Mouse (Mus musculus): ENCODE measurements around the gene Hspb2. TPM values are rescaled to one million over a fixed set of nuclear protein-coding genes. Genes with fewer than 3 reads are reported as not detected.
A peak's percentile ranks its signal among the peaks of the same experiment; 100 is the strongest.

Gene Hspb2
- polyA plus RNA-seq, 1 experiment = 249 TPM

DNA sequence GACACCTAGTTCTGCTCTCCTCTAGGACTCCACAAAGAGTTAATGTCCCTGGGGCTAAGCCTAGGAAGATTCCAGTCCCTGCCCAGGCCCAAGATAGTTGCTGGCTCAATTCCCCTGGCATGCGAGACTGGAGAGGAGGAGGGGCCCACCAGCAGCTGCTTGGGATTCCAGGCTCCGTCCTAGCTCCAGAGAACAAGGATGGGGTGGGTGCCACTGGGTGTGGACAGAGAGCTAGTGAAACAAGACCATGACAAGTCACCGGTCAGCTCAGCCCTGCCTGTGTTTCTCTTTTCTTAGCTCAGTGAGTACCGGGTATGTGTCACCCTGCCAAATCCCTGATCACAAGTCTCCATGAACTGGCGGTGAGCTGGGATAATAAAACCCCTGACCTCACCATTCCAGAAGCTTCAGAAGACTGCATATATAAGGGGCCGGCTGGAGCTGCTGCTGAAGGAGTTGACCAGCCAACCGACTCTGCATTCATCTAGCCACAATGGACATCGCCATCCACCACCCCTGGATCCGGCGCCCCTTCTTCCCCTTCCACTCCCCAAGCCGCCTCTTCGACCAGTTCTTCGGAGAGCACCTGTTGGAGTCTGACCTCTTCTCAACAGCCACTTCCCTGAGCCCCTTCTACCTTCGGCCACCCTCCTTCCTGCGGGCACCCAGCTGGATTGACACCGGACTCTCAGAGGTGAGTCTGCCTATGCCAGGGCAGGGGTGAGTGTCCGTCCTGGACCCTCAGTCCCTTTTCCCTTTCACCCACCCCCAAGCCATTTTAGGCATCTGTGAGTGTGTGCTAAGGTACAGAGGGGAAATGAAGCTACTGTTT, 846 bp upstream of the Hspb2 start:
- H3K79me2 ChIP-seq (ENCODE audit: control insufficient read depth, insufficient read depth) = peaks cover 10% of the 10 kb centered on the region
- H3ac ChIP-seq (ENCODE audit: control insufficient read depth, insufficient read length) = peak overlapping the region; percentile 45
- peak overlapping the region; percentile 87 for H3K4me2 ChIP-seq (ENCODE audit: low read depth)
- TF ChIP-seq REST (IDR thresholded peaks at IDR 0.05; ENCODE audit: insufficient read depth, insufficient read length) = no peak
- TF ChIP-seq POLR2AphosphoS2 (IDR thresholded peaks at IDR 0.05; ENCODE audit: insufficient read length, low read depth) = peak; percentile 71
- peak; percentile 69 for TF ChIP-seq POLR2A (IDR thresholded peaks at IDR 0.05; ENCODE audit: insufficient read length, low read depth)
- TF ChIP-seq MYOD1 (IDR thresholded peaks at IDR 0.05; ENCODE audit: control insufficient read depth in 1 of 3, insufficient read length in 2 of 3, low read depth in 2 of 3) = peak; percentile 60 to 82 (median 74)
- no peak for TF ChIP-seq E2F4 (IDR thresholded peaks at IDR 0.05; ENCODE audit: insufficient read depth)
- no peak for TF ChIP-seq CEBPB (IDR thresholded peaks at IDR 0.05; ENCODE audit: insufficient read depth, poor library complexity, severe bottlenecking)
- no peak for TF ChIP-seq SRF (IDR thresholded peaks at IDR 0.05; ENCODE audit: control insufficient read depth, insufficient read length, low read depth)
- TF ChIP-seq MAX (IDR thresholded peaks at IDR 0.05; ENCODE audit: low read depth) = no peak
- no peak for TF ChIP-seq USF1 (IDR thresholded peaks at IDR 0.05; ENCODE audit: low read depth)
- TF ChIP-seq TCF12 (IDR thresholded peaks at IDR 0.05; ENCODE audit: insufficient read depth, poor library complexity, severe bottlenecking) = peak; percentile 49
- TF ChIP-seq TCF3 (IDR thresholded peaks at IDR 0.05; ENCODE audit: insufficient read length, low read depth) = no peak
- TF ChIP-seq MYOG (IDR thresholded peaks at IDR 0.05; ENCODE audit: control insufficient read depth in 1 of 3, insufficient read depth in 1 of 3, insufficient read length in 2 of 3, low read depth in 2 of 3) = peak; percentile 62 to 93 (median 85)
- H3K4me3 ChIP-seq = peak overlapping the region; percentile 76
- no peaks in the 10 kb centered on the region for H3K27me3 ChIP-seq (ENCODE audit: control insufficient read depth, insufficient read depth, insufficient read length)
- H3K36me3 ChIP-seq (ENCODE audit: control insufficient read depth, insufficient read depth) = peaks cover 12% of the 10 kb centered on the region

DNA sequence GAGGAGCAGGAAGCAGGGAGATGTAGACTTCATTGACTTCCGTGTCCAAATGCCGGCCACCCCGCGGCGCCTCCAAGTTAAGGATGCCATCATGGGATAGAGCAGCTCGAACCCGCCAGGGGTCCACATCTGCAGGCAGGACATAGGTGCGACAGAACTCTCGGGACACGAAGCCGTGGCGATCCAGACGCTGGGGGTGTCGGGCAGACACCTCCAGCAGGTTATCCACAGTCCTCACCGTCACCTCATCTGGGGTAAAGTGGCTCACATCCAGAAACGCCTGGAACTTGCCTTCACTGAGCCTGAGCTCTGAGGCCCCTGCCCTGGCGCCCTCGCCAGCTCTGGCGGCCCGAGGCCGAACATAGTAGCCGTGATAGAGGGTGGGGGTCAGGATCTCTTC, 831 bp downstream of the Hspb2 start, which contains the start of gene Cryab:
Gene Cryab, plus strand, starts transcription at position 3 of the 400 bp plus-strand sequence.
- TF ChIP-seq POLR2AphosphoS2 (IDR thresholded peaks at IDR 0.05; ENCODE audit: insufficient read length, low read depth) = no peak
- peak; percentile 17 for TF ChIP-seq SRF (IDR thresholded peaks at IDR 0.05; ENCODE audit: control insufficient read depth, insufficient read length, low read depth)
- peak; percentile 10 for TF ChIP-seq POLR2A (IDR thresholded peaks at IDR 0.05; ENCODE audit: insufficient read length, low read depth)
- Histone ChIP-seq H3ac (ENCODE audit: control insufficient read depth, insufficient read length) (peak within 1 kb of the TSS; percentile 85), H3K79me2 (ENCODE audit: control insufficient read depth, insufficient read depth) (peaks cover 10% of the 10 kb centered on the region), H3K36me3 (ENCODE audit: control insufficient read depth, insufficient read depth) (peaks cover 4% of the 10 kb centered on the region), H3K27me3 (ENCODE audit: control insufficient read depth, insufficient read depth, insufficient read length) (no peaks in the 10 kb centered on the region), H3K4me2 (ENCODE audit: low read depth) (peak within 1 kb of the TSS; percentile 87), H3K4me3 (peak within 1 kb of the TSS; percentile 76)

DNA sequence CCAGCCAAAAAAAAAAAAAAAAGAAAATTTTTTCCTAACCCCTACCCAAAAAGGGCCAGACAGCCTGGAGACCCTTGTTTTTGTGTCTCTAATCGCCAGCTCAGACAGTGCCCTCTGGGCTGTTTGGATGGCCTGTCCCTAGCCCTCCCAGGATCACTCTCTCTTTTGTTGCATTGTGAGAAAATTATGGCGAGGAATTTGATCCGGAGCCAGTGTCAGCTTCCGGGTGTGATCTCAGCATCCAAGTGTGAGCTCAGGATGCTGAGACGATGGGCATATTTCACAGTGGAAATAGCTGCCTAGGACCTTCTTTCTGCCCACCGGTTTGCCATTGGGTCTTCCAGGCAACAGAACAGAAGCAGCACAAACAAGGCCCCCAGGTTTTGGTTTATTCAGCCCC, 1.4 kb downstream of the Hspb2 start:
- peak overlapping the region; percentile 85 for H3ac ChIP-seq (ENCODE audit: control insufficient read depth, insufficient read length)
- peaks cover 10% of the 10 kb centered on the region for H3K79me2 ChIP-seq (ENCODE audit: control insufficient read depth, insufficient read depth)
- TF ChIP-seq POLR2AphosphoS2 (IDR thresholded peaks at IDR 0.05; ENCODE audit: insufficient read length, low read depth) (no peak), CEBPB (IDR thresholded peaks at IDR 0.05; ENCODE audit: insufficient read depth, poor library complexity, severe bottlenecking) (no peak), REST (IDR thresholded peaks at IDR 0.05; ENCODE audit: insufficient read depth, insufficient read length) (no peak), TCF12 (IDR thresholded peaks at IDR 0.05; ENCODE audit: insufficient read depth, poor library complexity, severe bottlenecking) (no peak), MAX (IDR thresholded peaks at IDR 0.05; ENCODE audit: low read depth) (no peak), MYOD1 (IDR thresholded peaks at IDR 0.05; ENCODE audit: control insufficient read depth in 1 of 3, insufficient read length in 2 of 3, low read depth in 2 of 3) (no peak), MYOG (IDR thresholded peaks at IDR 0.05; ENCODE audit: control insufficient read depth in 1 of 3, insufficient read depth in 1 of 3, insufficient read length in 2 of 3, low read depth in 2 of 3) (no peak), SRF (IDR thresholded peaks at IDR 0.05; ENCODE audit: control insufficient read depth, insufficient read length, low read depth) (no peak), E2F4 (IDR thresholded peaks at IDR 0.05; ENCODE audit: insufficient read depth) (no peak), USF1 (IDR thresholded peaks at IDR 0.05; ENCODE audit: low read depth) (no peak), TCF3 (IDR thresholded peaks at IDR 0.05; ENCODE audit: insufficient read length, low read depth) (no peak), POLR2A (IDR thresholded peaks at IDR 0.05; ENCODE audit: insufficient read length, low read depth) (no peak)
- H3K4me2 ChIP-seq (ENCODE audit: low read depth) = peak overlapping the region; percentile 87
- H3K4me3 ChIP-seq = peak overlapping the region; percentile 76
- H3K27me3 ChIP-seq (ENCODE audit: control insufficient read depth, insufficient read depth, insufficient read length) = no peaks in the 10 kb centered on the region
- H3K36me3 ChIP-seq (ENCODE audit: control insufficient read depth, insufficient read depth) = no peaks in the 10 kb centered on the region

DNA sequence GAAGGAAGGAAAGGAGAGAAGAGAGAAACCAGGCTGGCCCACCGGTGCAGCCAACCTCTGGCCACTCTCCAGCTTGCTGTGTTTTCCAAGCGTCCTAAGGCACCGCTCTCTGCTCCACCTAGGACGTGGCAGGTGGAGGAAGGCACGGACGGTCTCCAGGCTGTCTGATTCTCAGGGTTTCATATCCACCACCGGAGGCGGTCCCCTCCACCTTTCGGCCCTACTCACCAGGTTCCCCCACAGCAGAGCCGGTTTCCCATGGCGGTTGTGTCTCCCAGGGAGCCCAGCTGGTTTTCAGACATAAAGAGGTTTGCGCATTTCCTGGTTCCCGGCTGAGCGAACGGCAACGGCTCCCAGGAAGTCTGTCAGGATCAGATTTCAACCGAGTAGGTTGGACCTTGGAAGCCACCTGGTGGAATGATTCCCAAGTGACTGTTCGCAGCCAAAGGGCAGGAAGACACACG, 5.9 kb downstream of the Hspb2 start, which contains the start of gene 2310030G06Rik:
Gene 2310030G06Rik, minus strand, starts transcription at position 323 of the 464 bp plus-strand sequence.
- Histone ChIP-seq H3K79me2 (ENCODE audit: control insufficient read depth, insufficient read depth) (peaks cover 10% of the 10 kb centered on the region), H3K27me3 (ENCODE audit: control insufficient read depth, insufficient read depth, insufficient read length) (no peaks in the 10 kb centered on the region), H3K4me2 (ENCODE audit: low read depth) (peak within 1 kb of the TSS; percentile 53), H3K4me3 (peak within 1 kb of the TSS; percentile 12), H3K36me3 (ENCODE audit: control insufficient read depth, insufficient read depth) (no peaks in the 10 kb centered on the region), H3ac (ENCODE audit: control insufficient read depth, insufficient read length) (no peak within 1 kb of the TSS)
- no peak for TF ChIP-seq POLR2AphosphoS2 (IDR thresholded peaks at IDR 0.05; ENCODE audit: insufficient read length, low read depth)
- no peak for TF ChIP-seq E2F4 (IDR thresholded peaks at IDR 0.05; ENCODE audit: insufficient read depth)
- no peak for TF ChIP-seq MAX (IDR thresholded peaks at IDR 0.05; ENCODE audit: low read depth)
- TF ChIP-seq TCF12 (IDR thresholded peaks at IDR 0.05; ENCODE audit: insufficient read depth, poor library complexity, severe bottlenecking) = no peak
- no peak for TF ChIP-seq REST (IDR thresholded peaks at IDR 0.05; ENCODE audit: insufficient read depth, insufficient read length)
- TF ChIP-seq MYOD1 (IDR thresholded peaks at IDR 0.05; ENCODE audit: control insufficient read depth in 1 of 3, insufficient read length in 2 of 3, low read depth in 2 of 3) = no peak
- no peak for TF ChIP-seq POLR2A (IDR thresholded peaks at IDR 0.05; ENCODE audit: insufficient read length, low read depth)
- no peak for TF ChIP-seq CEBPB (IDR thresholded peaks at IDR 0.05; ENCODE audit: insufficient read depth, poor library complexity, severe bottlenecking)
- TF ChIP-seq TCF3 (IDR thresholded peaks at IDR 0.05; ENCODE audit: insufficient read length, low read depth) = no peak
- TF ChIP-seq SRF (IDR thresholded peaks at IDR 0.05; ENCODE audit: control insufficient read depth, insufficient read length, low read depth) = no peak
